Mouse (Mus musculus) spleen, postnatal 36 days (tissue): ENCODE results near the gene Zfp683.

Experiments
- DNase-seq, 2 experiments: peaks; one replicate each; pipeline ENCODE4 v3.0.0; 2022; ENCODE audit warnings: low spot score in 2 of 2, mixed read lengths in 1 of 2

The Zfp683 gene

DNA sequence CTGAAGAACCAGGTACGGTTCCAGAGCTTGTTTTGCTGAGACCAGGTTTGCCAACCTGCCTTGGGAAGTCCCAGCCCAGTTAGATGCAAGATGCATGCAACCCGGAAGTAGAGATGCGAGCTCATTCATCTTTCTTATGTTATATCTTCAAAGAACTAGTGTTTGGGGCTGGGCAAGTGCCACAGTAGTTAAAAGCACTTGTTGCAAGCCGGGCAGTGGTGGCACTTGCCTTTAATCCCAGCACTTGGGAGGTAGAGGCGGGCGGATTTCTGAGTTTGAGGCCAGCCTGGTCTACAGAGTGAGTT, 37.5 kb downstream of the Zfp683 start:
- DNase-seq: no peak

DNA sequence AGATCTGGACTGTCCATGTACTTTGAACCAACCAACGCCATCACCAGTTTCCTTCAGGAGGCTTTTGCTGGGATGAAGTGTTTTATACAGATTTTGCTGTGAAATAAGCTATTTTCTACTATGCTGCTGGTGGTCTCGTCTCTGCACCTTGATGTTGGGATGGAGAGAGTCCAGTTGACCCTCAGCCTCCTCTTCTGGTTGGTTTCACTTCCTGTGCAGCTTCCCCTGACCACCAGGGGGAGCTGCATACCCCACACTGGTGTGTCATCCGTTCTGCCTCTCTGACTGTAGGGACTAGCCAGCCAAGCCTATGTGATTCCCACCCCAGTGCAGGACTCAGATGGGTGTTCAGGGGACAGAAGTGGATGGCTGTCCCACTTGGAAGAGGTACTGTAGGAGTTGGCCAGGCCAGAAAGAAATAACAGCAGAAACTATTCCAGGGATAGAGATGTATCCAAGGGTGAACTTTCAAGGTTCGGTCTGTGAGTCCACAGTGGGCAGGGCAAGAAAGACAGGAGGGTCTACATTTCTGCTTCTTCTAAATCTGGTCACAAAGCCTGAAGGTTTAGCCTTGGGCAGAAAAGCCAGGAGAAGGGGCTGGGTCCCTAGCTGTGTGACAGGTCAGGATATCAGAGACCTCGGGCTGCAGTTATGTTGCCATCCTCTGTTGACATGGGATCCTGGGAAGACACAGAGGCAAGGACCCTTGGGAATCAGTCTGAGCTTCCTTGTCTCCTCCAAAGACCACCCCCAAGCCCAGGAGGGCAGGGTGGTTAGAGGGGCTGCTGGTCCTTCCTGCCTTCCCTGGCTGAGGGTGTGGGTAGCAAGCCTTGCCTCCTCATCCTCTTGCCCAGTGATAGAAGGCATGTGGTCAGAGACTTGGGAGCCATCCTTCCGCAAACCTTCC, 39.0 kb downstream of the Zfp683 start:
- peak; percentile 76 to 87 for DNase-seq

- no peak for DNase-seq
These were observed 40.4 kb downstream of the Zfp683 start for GRCm38 (mm10) chr4:134094004-134094564.

DNA sequence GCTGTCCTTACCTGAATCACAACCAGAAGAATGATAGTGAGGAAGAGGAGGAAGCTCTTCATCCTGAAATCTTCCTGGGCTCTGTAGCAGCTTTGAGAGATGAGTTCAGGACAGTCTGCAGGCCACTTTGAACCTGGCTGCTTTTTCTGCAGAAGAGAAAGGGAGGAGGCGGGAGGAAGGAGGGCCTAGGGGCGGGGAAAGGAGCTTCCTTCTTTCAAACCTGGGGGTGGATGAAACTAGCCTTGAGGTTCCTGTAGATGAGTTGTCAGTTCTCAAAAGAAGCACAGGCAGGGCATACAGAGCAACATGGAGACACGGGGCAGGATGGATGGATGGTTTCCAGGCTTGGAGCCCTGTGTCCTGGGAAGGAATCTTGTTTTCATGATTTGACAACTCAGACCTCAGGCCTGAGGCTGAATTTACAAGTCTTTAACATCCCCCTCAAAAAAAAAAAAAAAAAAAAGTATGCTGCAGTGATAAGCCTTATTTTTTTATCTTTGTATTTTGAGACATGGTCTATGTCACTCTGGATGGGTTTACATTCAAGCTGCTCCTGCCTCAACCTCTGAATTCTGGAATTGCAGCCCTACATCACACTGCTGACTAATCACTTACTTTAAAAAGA, 41.4 kb downstream of the Zfp683 start, which contains the start of gene Cd52:
Cd52 (minus strand) TSS at position 160 of the 625 bp plus-strand sequence.
- peak; percentile 93 to 94 for DNase-seq

DNA sequence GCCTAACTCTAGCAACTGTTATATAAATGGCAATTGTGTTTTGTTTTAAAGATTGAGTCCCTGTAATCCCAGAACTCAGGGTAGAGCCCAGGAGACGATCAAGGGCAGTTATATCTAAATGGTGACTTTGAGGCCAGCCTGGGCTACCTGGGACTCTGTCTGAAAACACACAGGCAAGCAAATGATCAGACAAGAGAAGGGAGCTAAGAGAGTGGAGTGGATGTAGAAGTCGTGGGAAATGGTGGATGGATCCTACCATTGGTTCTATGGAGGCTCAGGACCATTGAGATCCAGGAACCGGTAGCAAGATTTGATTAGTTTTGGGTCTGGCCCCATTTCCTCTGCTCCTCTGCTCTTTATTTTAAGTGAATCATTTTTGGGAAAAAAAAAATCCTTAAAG, 42.5 kb downstream of the Zfp683 start:
- DNase-seq: no peak

GRCm38 (mm10) chr4:134097015-134097608, 43.5 kb downstream of the Zfp683 start:
- DNase-seq: peak; percentile 92 to 93

DNA sequence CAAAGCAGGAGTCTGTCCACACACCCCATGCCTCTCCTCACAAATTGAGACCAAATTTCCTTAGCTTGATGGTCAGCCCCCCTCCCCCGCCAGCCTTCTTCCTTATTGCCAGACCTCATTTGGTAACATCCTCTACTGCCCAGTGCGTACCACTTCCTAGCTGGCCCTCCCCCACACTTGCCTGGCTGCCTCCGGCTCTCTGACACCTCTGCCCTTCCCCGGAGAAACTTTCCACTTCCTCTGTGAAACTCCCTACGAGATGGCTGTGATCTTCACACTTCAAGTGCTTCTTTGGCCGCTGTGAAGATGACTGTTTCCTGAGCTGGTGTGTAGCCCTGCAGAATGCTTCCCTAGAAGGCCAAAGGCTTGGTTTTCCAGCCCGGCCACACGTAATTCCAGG, 45.0 kb downstream of the Zfp683 start:
- peak; percentile 95 to 96 for DNase-seq

DNA sequence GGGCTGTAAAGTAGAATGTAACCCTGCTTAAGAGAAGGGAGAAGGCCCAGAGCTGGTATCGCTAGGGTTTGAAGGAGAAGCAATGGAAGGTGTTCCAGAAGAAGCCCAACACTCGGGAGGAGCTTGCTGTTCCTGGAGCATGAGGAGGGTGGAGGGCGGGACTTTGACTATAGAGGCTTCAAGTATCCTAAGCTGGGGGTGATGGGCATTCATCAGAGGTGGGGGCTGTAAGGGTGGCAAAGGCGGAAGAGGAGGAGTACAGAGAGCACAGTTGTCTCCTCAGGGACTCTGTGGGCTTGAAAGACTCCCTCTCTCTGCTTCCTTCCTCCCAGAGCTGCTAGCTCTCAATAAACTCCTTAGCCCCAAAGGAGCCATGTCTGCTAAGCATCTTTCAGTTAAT, 46.6 kb downstream of the Zfp683 start:
- peak; percentile 68 to 75 for DNase-seq

DNA sequence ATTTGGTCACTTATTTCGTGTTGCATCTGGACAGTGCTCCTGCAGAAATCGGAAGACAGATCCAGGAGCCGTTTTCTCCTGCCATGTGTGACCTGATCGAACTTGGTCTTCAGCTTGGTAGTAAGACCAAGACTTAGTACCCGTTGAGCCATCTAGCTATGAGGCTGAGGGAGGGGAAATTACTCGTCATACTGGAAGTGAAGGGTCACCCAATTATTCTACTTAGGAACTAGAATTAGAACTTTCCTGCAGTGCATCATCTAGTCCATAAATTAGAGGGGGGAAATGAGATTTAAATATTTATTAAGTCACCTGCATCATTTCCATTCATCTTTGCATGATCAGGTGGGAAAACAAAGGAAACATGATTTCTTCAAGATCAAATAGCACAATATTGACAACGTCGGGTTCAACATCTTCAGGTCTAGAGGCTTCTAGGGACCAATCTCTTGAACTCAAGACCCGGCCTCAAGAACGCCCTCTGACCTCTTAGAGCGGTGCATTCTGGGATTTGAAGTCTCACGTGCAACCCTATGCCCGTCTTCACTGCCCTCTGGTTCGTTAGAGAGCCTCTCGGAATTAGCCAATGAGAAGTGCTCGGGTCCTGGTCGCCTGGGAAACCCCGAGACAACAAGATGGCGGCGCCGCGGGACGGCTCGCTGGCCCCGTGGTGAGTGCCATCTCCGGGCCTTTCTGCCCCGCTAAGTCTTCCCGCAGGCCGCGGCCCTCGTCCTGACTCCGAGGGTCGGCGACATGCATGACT, 48.5 kb downstream of the Zfp683 start, which contains the start of gene Ubxn11:
Ubxn11 (plus strand) TSS at position 592 of the 763 bp plus-strand sequence.
- DNase-seq: peak; percentile 92 to 93

GRCm38 (mm10) chr4:134102742-134103119, 49.1 kb downstream of the Zfp683 start:
- DNase-seq: no peak

- DNase-seq: no peak
These were observed 52.5 kb downstream of the Zfp683 start for GRCm38 (mm10) chr4:134106105-134106504.

DNA sequence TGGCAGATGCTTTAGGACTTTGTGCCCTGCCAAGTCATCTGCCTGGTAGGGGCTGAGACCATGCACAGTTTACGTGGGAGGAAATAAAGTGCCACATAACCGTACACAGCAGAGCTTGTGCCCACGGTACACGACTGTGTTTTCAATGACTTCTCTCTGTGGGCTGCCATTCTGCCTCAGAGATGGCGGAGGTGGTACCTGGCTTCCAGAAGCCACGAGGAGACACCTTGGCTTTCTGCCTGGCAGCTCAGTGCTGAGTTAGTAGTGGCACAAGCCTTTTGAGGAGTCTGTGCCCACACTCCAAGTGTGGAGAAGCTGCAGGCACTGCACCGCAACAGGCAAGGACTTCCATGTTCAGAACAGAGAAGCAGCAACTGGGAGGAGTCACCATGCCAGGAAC, 54.1 kb downstream of the Zfp683 start:
- DNase-seq: no peak

GRCm38 (mm10) chr4:134108196-134108595, 54.6 kb downstream of the Zfp683 start:
- DNase-seq: no peak
